Mouse (Mus musculus): ENCODE results near the gene Bcl2a1b.
"Not testable (repeated sequence)": the region's sequence is repeated elsewhere in the genome, so short reads cannot be mapped to it uniquely, and the experiment has no call there.

DNA sequence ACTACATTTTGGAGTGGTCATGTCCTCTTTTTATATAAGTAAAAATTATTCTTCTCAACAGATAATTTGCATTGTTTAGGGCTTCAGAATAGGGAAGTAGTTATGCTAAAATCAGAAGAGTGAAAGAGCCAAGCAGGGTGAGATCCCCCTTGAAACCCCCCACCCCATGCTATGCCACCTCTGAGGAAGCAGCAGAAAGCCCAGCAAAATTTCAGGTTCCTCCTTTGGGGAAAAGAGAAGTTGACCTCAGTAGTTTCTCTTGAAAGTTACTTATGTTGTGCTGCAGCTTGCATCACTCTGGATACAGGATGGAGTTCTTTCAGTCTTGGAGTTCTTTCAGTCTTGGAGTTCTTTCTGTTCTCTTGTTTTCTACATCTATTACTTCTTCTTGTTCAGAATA lies 3.5 kb upstream of the Bcl2a1b start:
- not testable (repeated sequence) for TF ChIP-seq CTCF, EP300 (IDR thresholded peaks at IDR 0.05)
